Mouse (Mus musculus): Measurements from ENCODE around the gene Fdxr.

The Fdxr gene

GRCm38 (mm10) chr11:115296471-115297210 is 19.8 kb upstream of the Fdxr start:
- DNase-seq (ENCODE audit: low read depth, low spot score) = no peak
- H3K27me3 ChIP-seq (ENCODE audit: control insufficient read depth, insufficient read depth, low read length, poor library complexity, severe bottlenecking) = no peaks in the 10 kb centered on the region; the same call in 1 of the 2 replicates
- H3K36me3 ChIP-seq (ENCODE audit: control insufficient read depth, insufficient read depth, low read length, poor library complexity, severe bottlenecking) = no peaks in the 10 kb centered on the region

- Histone ChIP-seq H3K36me3 (ENCODE audit: control insufficient read depth, insufficient read depth, low read length, poor library complexity, severe bottlenecking) (no peaks in the 10 kb centered on the region), H3K27me3 (ENCODE audit: control insufficient read depth, insufficient read depth, low read length, poor library complexity, severe bottlenecking) (no peaks in the 10 kb centered on the region; the same call in 1 of the 2 replicates)
- DNase-seq (ENCODE audit: low read depth, low spot score) = no peak
Measured at GRCm38 (mm10) chr11:115295939-115296338, 19.1 kb upstream of the Fdxr start.

DNA sequence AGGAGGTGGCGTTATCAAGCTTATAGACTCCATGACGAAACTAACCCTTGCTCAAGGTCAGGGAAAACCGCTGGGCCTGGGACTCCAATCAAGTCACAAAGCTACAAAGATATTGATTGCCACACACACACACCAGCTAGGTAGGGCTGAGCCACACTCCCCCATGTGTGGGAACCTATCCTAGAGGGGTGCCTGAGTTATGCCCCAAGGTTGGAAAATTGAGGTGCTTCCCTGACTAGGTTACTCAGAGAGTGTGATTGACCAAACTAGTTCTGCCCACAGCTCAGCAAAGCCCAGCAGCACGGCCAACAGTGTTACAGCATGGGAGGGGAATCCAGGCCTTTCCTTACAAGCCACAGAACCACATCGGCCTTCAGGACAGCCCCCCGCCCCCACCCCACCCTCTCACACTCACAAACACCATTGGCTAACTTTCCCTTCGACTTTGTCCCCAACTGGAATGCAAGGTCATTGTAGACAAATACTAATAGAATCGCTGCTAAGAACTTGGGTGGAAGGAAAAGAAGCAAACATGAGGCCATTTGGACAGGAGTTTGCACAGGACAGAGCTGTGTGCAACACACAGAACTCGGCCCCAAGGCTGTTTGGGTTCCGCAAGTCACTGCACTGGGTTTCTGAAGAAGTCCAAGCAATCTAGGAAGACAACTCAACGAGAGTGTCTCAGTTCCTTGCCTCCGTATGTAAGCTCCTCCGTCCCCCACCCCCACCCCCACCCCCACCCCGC is 16.0 kb upstream of the Fdxr start:
- no peak for DNase-seq (ENCODE audit: low read depth, low spot score)
- Histone ChIP-seq H3K27me3 (ENCODE audit: control insufficient read depth, insufficient read depth, low read length, poor library complexity, severe bottlenecking) (no peaks in the 10 kb centered on the region), H3K36me3 (ENCODE audit: control insufficient read depth, insufficient read depth, low read length, poor library complexity, severe bottlenecking) (no peaks in the 10 kb centered on the region)

- Histone ChIP-seq H3K36me3 (ENCODE audit: control insufficient read depth, insufficient read depth, low read length, poor library complexity, severe bottlenecking) (no peaks in the 10 kb centered on the region), H3K27me3 (ENCODE audit: control insufficient read depth, insufficient read depth, low read length, poor library complexity, severe bottlenecking) (no peaks in the 10 kb centered on the region)
- no peak for DNase-seq (ENCODE audit: low read depth, low spot score)
Measured at GRCm38 (mm10) chr11:115291503-115291902, 14.7 kb upstream of the Fdxr start.

DNA sequence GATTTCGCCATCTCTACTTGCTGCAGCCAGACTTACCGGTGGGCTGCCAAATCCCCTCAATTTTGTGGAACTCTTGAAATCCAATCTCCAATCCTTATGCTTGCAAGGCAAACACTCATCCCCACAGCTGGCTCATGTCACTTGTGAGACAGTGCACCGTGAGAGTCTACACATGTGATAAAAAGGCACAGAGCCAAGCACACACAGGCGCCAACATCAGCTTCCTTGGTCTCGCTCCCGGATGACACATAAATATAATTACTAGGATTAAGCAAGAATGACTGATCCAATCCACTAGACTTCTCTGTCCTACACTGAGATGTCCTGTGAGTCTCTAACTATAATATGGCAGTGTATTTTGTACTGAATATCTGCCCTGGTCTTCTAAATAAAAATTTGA is 14.1 kb upstream of the Fdxr start:
- DNase-seq (ENCODE audit: low read depth, low spot score) = no peak
- Histone ChIP-seq H3K27me3 (ENCODE audit: control insufficient read depth, insufficient read depth, low read length, poor library complexity, severe bottlenecking) (no peaks in the 10 kb centered on the region), H3K36me3 (ENCODE audit: control insufficient read depth, insufficient read depth, low read length, poor library complexity, severe bottlenecking) (no peaks in the 10 kb centered on the region)

DNA sequence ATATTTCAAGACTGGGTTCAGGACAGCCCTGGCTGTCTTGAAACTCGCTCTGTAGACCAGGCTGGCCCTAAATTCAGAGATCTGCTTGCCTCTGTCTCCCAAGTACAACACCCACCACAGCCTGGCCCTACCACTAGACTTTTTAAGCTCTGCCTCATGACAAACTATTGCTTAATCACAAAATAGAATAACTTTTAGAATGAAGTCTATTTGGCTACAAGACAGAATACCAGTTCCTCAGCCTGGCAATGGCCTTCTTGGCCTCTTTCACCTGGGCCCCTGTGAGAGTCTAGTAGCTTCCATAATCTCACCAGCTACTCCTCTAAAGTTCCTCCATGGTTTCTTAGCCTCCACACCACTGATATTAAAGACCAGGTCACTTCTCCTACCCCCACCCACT is 13.5 kb upstream of the Fdxr start:
- H3K36me3 ChIP-seq (ENCODE audit: control insufficient read depth, insufficient read depth, low read length, poor library complexity, severe bottlenecking) = no peaks in the 10 kb centered on the region
- no peaks in the 10 kb centered on the region for H3K27me3 ChIP-seq (ENCODE audit: control insufficient read depth, insufficient read depth, low read length, poor library complexity, severe bottlenecking)
- DNase-seq (ENCODE audit: low read depth, low spot score) = no peak

- Histone ChIP-seq H3K36me3 (ENCODE audit: control insufficient read depth, insufficient read depth, low read length, poor library complexity, severe bottlenecking) (no peaks in the 10 kb centered on the region), H3K27me3 (ENCODE audit: control insufficient read depth, insufficient read depth, low read length, poor library complexity, severe bottlenecking) (no peaks in the 10 kb centered on the region)
- DNase-seq (ENCODE audit: low read depth, low spot score) = no peak
Measured at GRCm38 (mm10) chr11:115289885-115290284, 13.0 kb upstream of the Fdxr start.

- Histone ChIP-seq H3K27me3 (ENCODE audit: control insufficient read depth, insufficient read depth, low read length, poor library complexity, severe bottlenecking) (no peaks in the 10 kb centered on the region), H3K36me3 (ENCODE audit: control insufficient read depth, insufficient read depth, low read length, poor library complexity, severe bottlenecking) (no peaks in the 10 kb centered on the region)
- no peak for DNase-seq (ENCODE audit: low read depth, low spot score)
Measured at GRCm38 (mm10) chr11:115288305-115288704, 11.5 kb upstream of the Fdxr start.

GRCm38 (mm10) chr11:115287386-115287785 is 10.5 kb upstream of the Fdxr start:
- DNase-seq (ENCODE audit: low read depth, low spot score) = no peak
- no peaks in the 10 kb centered on the region for H3K36me3 ChIP-seq (ENCODE audit: control insufficient read depth, insufficient read depth, low read length, poor library complexity, severe bottlenecking)
- no peaks in the 10 kb centered on the region for H3K27me3 ChIP-seq (ENCODE audit: control insufficient read depth, insufficient read depth, low read length, poor library complexity, severe bottlenecking)

DNA sequence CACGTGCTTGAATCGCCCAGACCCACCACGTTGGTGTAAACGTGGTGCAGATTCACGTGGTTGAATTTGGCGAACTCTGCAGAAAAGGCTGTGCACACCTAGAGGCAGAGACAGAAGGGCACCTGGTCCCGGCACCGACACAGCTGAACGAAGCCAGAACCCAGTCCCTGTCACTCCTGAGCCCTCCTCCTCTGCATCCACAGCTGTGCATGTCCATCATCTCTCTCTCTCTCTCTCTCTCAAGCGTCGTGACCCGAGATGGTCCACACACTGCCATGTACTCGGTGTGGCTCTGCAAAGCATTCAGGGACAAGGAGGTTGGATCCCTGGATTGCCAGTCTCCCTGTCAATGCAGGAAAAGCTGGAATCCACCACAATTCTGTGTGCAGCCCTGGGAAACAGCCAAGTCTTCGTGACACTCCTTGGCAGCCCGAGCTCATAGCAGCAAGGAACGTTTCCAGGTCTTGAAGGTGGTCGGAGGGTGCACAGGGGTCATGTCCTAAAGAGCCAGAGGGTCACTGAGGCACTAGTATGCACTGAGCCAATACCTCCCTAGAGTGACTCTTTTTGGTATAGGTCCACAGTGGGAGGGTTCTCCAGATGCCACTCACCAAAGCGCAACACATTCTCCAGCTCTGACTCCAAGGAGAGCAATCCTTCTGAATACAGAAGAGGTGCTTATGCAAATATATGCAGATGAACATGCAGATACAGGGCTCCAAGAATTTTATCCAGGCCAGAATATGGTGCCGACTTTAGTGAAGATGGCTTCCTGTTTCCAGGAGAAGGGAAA is 9.5 kb upstream of the Fdxr start:
- Histone ChIP-seq H3K27me3 (ENCODE audit: control insufficient read depth, insufficient read depth, low read length, poor library complexity, severe bottlenecking) (no peaks in the 10 kb centered on the region), H3K36me3 (ENCODE audit: control insufficient read depth, insufficient read depth, low read length, poor library complexity, severe bottlenecking) (no peaks in the 10 kb centered on the region)
- DNase-seq (ENCODE audit: low read depth, low spot score) = no peak

GRCm38 (mm10) chr11:115285282-115285681 is 8.4 kb upstream of the Fdxr start:
- Histone ChIP-seq H3K36me3 (ENCODE audit: control insufficient read depth, insufficient read depth, low read length, poor library complexity, severe bottlenecking) (no peaks in the 10 kb centered on the region), H3K27me3 (ENCODE audit: control insufficient read depth, insufficient read depth, low read length, poor library complexity, severe bottlenecking) (no peaks in the 10 kb centered on the region)
- no peak for DNase-seq (ENCODE audit: low read depth, low spot score)

GRCm38 (mm10) chr11:115283891-115284620 is 7.2 kb upstream of the Fdxr start:
- no peak for DNase-seq (ENCODE audit: low read depth, low spot score)
- Histone ChIP-seq H3K27me3 (ENCODE audit: control insufficient read depth, insufficient read depth, low read length, poor library complexity, severe bottlenecking) (no peaks in the 10 kb centered on the region), H3K36me3 (ENCODE audit: control insufficient read depth, insufficient read depth, low read length, poor library complexity, severe bottlenecking) (no peaks in the 10 kb centered on the region)

DNA sequence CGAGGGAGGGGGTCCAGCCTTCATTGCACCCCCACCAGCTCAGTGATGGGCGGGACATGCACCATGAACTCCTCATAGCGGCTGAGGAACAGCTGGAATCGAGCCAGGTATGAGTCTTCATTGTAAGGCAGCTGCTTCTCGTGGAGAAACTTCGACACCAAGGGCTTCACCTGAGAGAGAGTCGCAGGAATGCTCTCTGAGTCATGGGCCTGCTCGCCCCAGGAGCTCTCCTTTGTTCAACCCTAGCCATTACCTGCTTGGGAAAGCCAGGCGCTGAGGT is 6.6 kb upstream of the Fdxr start:
- DNase-seq (ENCODE audit: low read depth, low spot score) = no peak
- Histone ChIP-seq H3K27me3 (ENCODE audit: control insufficient read depth, insufficient read depth, low read length, poor library complexity, severe bottlenecking) (no peaks in the 10 kb centered on the region), H3K36me3 (ENCODE audit: control insufficient read depth, insufficient read depth, low read length, poor library complexity, severe bottlenecking) (no peaks in the 10 kb centered on the region)

- no peak for DNase-seq (ENCODE audit: low read depth, low spot score)
- no peaks in the 10 kb centered on the region for H3K27me3 ChIP-seq (ENCODE audit: control insufficient read depth, insufficient read depth, low read length, poor library complexity, severe bottlenecking)
- H3K36me3 ChIP-seq (ENCODE audit: control insufficient read depth, insufficient read depth, low read length, poor library complexity, severe bottlenecking) = no peaks in the 10 kb centered on the region
Measured at GRCm38 (mm10) chr11:115282723-115283485, 6.1 kb upstream of the Fdxr start.

Data from splenic B cell, adult 2 months (primary cell).